Mouse (Mus musculus) liver, embryonic 16.5 days (tissue): Measurements from ENCODE around the gene Ppp1r13l. TPM values are rescaled to one million over a fixed set of nuclear protein-coding genes. Genes with fewer than 3 reads are reported as not detected.

Experiments
- ATAC-seq: fragments of 200-750 bp; cut with Nextera tagmentation; 2 replicates; pipeline ENCODE4 v1.8.0; 2017; ENCODE audit warnings: low read depth, mild to moderate bottlenecking, moderate number of reproducible peaks, moderate library complexity
- H3K27ac ChIP-seq: fragments of 300-500 bp; sonication (generic); 2 replicates; pipeline ENCODE4 v1.5.1; 2014; ENCODE audit warnings: mild to moderate bottlenecking, low read length
- H3K27me3 ChIP-seq: fragments of 300-500 bp; sonication (generic); 2 replicates; pipeline ENCODE4 v1.6.1; 2014; ENCODE audit warnings: low read depth, low read length, mixed read lengths; ENCODE audit not compliant: control insufficient read depth, insufficient read depth
- H3K36me3 ChIP-seq: fragments of 300-500 bp; sonication (generic); 2 replicates; pipeline ENCODE4 v1.6.1; 2014; ENCODE audit warnings: mild to moderate bottlenecking; ENCODE audit not compliant: control insufficient read depth, insufficient read depth
- H3K4me1 ChIP-seq: fragments of 300-500 bp; sonication (generic); 2 replicates; pipeline ENCODE4 v1.6.1; 2014; ENCODE audit warnings: low read depth, low read length, mixed read lengths; ENCODE audit not compliant: control insufficient read depth
- H3K4me2 ChIP-seq: fragments of 300-500 bp; sonication (generic); 2 replicates; pipeline ENCODE4 v1.6.1; 2014; ENCODE audit warnings: low read depth, low read length, mixed read lengths
- H3K4me3 ChIP-seq: fragments of 300-500 bp; sonication (generic); 2 replicates; pipeline ENCODE4 v1.5.1; 2014; ENCODE audit warnings: low read depth, mild to moderate bottlenecking, low read length
- H3K9ac ChIP-seq: fragments of 300-500 bp; sonication (generic); 2 replicates; pipeline ENCODE4 v1.6.1; 2014; ENCODE audit warnings: low read depth, low read length
- H3K9me3 ChIP-seq: fragments of 300-500 bp; sonication (generic); replicated peaks from 2 replicates; pipeline ENCODE4 v1.6.1; 2016; ENCODE audit warnings: low read length; ENCODE audit not compliant: control insufficient read depth
- WGBS: fragments of 180-500 bp; shearing (Covaris S2); extraction: QIAGEN DNeasy Blood & Tissue Kit; methylation state at CpG from one replicate; pipeline ENCODE4 v1.1.7; 2014; ENCODE audit not compliant: insufficient replicate concordance; 5-methylcytosine and 5-hydroxymethylcytosine counted together
- polyA plus RNA-seq: library from polyadenylated mRNA; unstranded; fragments of >200 nt; fragmentation: Nextera tagmentation; extraction: Ambion mirVana; gene quantifications from 2 replicates; pipeline ENCODE4 v1.2.1, GENCODE M21; 2015

The Ppp1r13l gene
- polyA plus RNA-seq, 1 experiment from 2014 or later: 0.85 TPM

DNA sequence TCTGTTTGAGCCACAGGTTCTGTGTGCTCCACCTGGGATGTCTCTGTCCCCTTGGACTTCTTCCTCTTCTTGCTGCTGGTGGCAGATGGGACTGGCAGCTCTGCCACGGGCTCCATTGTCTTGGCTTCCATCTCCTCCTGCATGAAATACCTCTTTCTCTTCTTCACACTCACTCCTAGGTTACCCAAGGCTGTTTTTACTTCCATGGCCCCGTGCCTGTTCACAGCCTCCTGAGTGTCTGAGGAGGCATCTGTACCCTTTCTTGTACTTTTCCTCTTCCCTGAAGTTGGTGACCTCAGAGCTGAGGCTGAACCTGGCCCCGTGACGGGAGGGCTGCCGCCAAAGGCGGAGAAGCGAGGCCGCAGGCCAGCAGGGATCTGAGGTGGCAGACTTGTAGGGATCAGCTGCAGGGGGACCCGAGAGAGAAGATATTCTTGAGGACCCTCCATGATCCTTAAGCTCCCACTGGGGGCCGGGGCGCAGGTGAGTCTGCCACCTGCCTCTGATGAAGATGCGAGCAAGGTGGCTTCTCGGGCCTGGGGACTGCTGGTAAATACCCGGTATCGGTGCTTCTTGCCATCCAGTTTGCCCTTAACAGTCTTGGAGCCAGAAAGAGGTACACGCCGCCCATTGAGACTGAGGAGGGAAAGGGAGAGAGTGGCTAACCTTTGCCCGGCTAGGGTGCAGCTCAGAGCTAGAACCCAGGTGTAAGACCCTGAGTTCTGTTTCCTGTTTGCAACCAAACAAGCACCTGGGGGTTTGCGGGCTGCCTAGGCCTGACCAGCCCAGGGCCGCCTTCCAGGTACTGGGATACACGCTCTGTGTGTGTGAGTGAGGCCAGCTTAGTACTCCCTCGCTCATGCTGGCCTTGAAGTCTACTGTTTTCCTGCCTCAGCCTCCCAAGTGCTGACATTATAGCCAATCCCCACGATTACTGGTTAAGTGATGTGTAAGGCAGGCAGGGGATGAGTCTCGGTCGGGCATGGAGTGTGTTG lies 1.9 kb upstream of the Ppp1r13l start:
- H3K4me3 ChIP-seq: no peak overlapping the region
- ATAC-seq: no peak
- no peaks in the 10 kb centered on the region for H3K27me3 ChIP-seq
- no peaks in the 10 kb centered on the region for H3K9me3 ChIP-seq
- no peak overlapping the region for H3K27ac ChIP-seq
- H3K36me3 ChIP-seq: peaks cover 2% of the 10 kb centered on the region; the same call in 1 of the 2 replicates
- WGBS: 81% methylated on average over 25 of the region's 25 CpGs
- no peak overlapping the region for H3K9ac ChIP-seq
- H3K4me1 ChIP-seq: peaks cover 40% of the 10 kb centered on the region
- H3K4me2 ChIP-seq: peak overlapping the region; percentile 100; the same call in 1 of the 2 replicates

DNA sequence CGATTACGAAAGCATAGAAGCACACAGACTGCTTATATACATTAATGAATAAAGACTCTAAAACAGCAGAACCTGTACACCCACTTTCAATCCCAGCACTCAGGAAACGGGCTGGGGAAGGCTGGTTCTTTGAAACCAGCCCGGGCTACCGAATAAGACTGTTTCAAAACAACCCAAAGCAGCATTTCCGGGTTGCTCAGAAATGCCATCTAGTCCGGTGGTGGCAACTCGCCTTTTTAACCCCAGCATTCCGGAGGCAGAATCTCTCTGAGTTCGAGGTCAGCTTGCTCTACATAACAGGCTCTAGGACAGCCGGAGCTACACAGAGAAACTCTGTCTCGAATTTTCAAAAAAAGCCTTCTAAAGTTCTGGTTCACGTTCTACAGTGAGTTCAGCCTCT lies 915 bp upstream of the Ppp1r13l start:
- H3K9me3 ChIP-seq: no peaks in the 10 kb centered on the region
- H3K9ac ChIP-seq: peak overlapping the region; percentile 72
- H3K36me3 ChIP-seq: peaks cover 2% of the 10 kb centered on the region; the same call in 1 of the 2 replicates
- H3K27me3 ChIP-seq: no peaks in the 10 kb centered on the region
- peak overlapping the region; percentile 77 for H3K4me3 ChIP-seq
- WGBS: 9% methylated on average over 13 of the region's 13 CpGs
- peak overlapping the region; percentile 100 for H3K4me2 ChIP-seq
- peaks cover 40% of the 10 kb centered on the region for H3K4me1 ChIP-seq
- no peak for ATAC-seq
- no peak overlapping the region for H3K27ac ChIP-seq

- Histone ChIP-seq H3K4me3 (peak overlapping the region; percentile 77), H3K36me3 (peaks cover 2% of the 10 kb centered on the region; the same call in 1 of the 2 replicates), H3K4me2 (peak overlapping the region; percentile 100), H3K9ac (peak overlapping the region; percentile 72), H3K27ac (peak overlapping the region; percentile 70), H3K27me3 (no peaks in the 10 kb centered on the region), H3K4me1 (peaks cover 42% of the 10 kb centered on the region), H3K9me3 (no peaks in the 10 kb centered on the region)
- under 1% methylated on average over 45 of the region's 45 CpGs for WGBS
- peak; percentile 62 for ATAC-seq
Observed at GRCm38 (mm10) chr7:19359892-19360641, 518 bp downstream of the Ppp1r13l start.

DNA sequence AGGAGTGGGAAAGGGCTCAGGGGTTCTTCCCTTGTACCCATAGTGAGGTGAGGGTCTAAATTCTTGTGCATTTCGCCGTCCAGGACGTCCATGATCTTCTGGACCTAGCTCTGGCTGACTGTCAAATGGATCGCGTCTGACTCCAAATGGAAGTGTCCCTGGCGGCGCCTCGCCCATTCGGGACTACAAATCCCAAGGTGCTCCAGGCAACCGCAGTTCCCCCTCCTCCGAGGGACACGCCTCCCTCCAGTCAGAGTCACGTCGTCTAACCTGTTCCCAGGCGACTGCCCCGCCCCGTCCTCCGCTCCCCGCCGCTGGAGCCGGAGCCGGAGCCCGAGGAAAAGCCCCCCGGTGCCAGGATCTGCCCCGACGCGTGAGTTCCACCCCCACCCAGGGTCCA lies 1.4 kb downstream of the Ppp1r13l start:
- ATAC-seq: peak; percentile 85
- Histone ChIP-seq H3K4me1 (peaks cover 42% of the 10 kb centered on the region), H3K36me3 (no peaks in the 10 kb centered on the region; the same call in 1 of the 2 replicates), H3K9me3 (no peaks in the 10 kb centered on the region), H3K27ac (peak overlapping the region; percentile 49; the same call in 1 of the 2 replicates), H3K27me3 (no peaks in the 10 kb centered on the region), H3K9ac (peak overlapping the region; percentile 72), H3K4me2 (peak overlapping the region; percentile 100), H3K4me3 (peak overlapping the region; percentile 77)
- WGBS: under 1% methylated on average over 27 of the region's 27 CpGs

DNA sequence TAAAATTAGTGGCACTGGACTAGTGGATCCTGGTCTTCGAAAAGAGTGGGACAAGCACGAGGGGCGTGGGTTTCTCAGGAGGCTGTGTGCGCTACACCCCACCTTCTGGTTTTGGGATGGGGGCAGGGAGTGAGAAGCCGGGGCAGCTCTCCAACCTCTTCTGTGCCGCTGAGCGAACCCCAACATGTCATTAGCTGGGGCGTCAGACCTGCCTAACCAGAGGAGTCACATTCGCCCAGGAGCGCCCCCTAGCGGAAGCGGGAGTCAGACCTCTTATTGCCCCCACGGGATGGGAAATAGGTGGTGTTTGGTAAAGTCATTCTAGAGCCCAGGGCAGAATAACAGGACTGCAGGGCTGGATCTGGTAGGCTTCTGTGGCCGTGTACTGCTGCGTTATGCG lies 2.2 kb downstream of the Ppp1r13l start:
- no peaks in the 10 kb centered on the region for H3K27me3 ChIP-seq
- peak overlapping the region; percentile 72 for H3K9ac ChIP-seq
- H3K9me3 ChIP-seq: no peaks in the 10 kb centered on the region
- peaks cover 42% of the 10 kb centered on the region for H3K4me1 ChIP-seq
- H3K27ac ChIP-seq: no peak overlapping the region
- WGBS: 9% methylated on average over 16 of the region's 16 CpGs
- ATAC-seq: no peak
- H3K4me3 ChIP-seq: peak overlapping the region; percentile 77
- no peaks in the 10 kb centered on the region; the same call in 1 of the 2 replicates for H3K36me3 ChIP-seq
- H3K4me2 ChIP-seq: peak overlapping the region; percentile 100

DNA sequence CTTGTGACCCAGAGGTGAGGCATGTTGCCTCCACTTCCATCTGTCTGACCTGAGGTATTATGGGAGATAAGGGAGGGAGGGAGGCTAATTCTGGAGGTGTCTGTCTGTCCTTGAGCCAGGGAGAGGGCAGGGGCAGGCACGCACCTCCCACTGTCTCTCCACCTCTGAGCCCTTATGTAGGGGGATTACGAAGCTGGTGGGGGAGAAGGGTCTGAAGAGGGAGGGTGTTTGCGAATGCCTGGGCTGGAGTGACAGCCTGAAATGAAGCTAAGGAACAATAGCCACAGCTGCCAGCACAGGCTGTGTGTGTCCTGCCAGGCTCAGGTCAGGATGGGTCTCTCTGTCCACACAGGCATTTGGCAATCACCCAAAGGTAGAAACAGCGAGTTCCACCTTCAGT lies 2.7 kb downstream of the Ppp1r13l start:
- Histone ChIP-seq H3K27ac (no peak overlapping the region), H3K9ac (no peak overlapping the region), H3K27me3 (no peaks in the 10 kb centered on the region), H3K9me3 (no peaks in the 10 kb centered on the region), H3K36me3 (no peaks in the 10 kb centered on the region; the same call in 1 of the 2 replicates), H3K4me2 (no peak overlapping the region), H3K4me3 (no peak overlapping the region), H3K4me1 (peaks cover 42% of the 10 kb centered on the region)
- WGBS: 46% methylated on average over 4 of the region's 4 CpGs
- no peak for ATAC-seq

DNA sequence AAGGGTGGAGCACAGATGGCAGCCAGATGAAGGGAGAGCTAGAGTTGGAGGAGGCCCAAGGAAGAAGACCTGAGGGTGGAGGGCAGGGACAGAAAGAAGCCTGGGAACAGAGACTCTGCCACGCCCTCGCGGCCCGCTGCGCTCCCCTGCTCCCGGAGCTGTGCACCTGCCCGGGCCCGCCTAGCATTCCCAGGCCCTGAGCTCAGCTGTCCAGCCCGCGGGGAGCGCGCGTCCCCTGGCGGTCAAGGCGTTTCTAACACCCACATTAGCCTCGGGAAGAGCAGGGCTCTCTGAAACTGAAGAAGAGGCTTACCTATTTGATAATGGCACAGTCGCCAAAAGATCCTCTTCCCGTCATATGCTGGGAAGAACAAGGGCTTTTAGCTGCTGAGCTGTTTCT lies 4.3 kb downstream of the Ppp1r13l start:
- ATAC-seq: no peak
- peaks cover 31% of the 10 kb centered on the region for H3K4me1 ChIP-seq
- H3K9ac ChIP-seq: no peak overlapping the region
- H3K27ac ChIP-seq: no peak overlapping the region
- H3K4me3 ChIP-seq: no peak overlapping the region
- no peaks in the 10 kb centered on the region for H3K9me3 ChIP-seq
- H3K27me3 ChIP-seq: peaks cover 5% of the 10 kb centered on the region; the same call in 1 of the 2 replicates
- no peaks in the 10 kb centered on the region for H3K36me3 ChIP-seq
- H3K4me2 ChIP-seq: no peak overlapping the region
- WGBS: 3% methylated on average over 18 of the region's 18 CpGs

DNA sequence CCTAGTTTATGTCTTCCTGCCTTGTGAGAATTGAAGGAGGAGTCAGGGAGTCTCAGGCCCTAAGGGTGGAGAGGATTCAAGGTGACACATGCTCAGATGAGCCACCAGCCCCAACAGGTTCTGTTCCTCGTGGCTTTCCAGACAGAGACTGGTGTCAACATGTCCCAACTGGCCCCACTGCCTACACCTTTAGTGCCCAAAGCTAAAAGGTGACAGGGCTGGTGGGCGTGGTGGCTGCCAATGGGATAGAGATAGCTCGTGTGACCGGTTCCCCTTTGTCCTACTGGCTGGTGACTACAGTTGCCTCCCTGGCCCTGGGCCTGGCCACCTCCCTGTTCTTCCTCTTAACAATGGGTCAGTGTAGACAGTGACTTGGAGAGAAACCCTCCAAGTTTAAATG lies 5.8 kb downstream of the Ppp1r13l start:
- Histone ChIP-seq H3K27me3 (peaks cover 14% of the 10 kb centered on the region), H3K4me2 (no peak overlapping the region), H3K36me3 (no peaks in the 10 kb centered on the region), H3K4me1 (peaks cover 24% of the 10 kb centered on the region), H3K9me3 (no peaks in the 10 kb centered on the region), H3K27ac (no peak overlapping the region), H3K4me3 (no peak overlapping the region), H3K9ac (no peak overlapping the region)
- ATAC-seq: no peak
- WGBS: 50% methylated on average over 4 of the region's 4 CpGs
